Mouse (Mus musculus): ENCODE data around the gene Tigar. TPM values are rescaled to one million over a fixed set of nuclear protein-coding genes. Genes with fewer than 3 reads are reported as not detected.

The Tigar gene
- polyA plus RNA-seq, 1 experiment from 2014 or later = 0.53 TPM

DNA sequence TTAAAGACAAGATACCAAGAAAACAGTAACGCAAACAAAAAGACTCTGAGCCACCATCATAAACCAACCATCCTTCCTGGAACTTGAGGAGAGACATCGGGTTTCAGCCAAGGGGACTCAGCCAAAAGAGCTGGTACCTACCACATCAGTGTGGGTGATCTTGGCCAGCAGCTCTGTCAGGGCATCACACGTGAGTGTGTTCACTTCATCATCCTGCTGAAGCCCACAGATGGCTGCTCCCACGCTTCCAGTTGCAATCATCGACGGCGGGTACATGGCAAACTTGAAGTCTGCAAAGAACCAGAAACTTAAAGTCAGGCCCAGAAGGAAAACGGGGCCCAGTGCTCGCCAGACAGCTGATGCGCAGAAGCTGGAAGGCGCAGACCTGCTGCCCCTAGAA lies 29.6 kb upstream of the Tigar start:
- Histone ChIP-seq H3K9ac (no peak overlapping the region), H3K27me3 (no peaks in the 10 kb centered on the region), H3K4me3 (replicated peaks) (no peak overlapping the region), H3K9me3 (replicated peaks) (no peaks in the 10 kb centered on the region), H3K4me1 (replicated peaks) (peaks cover 17% of the 10 kb centered on the region), H3K27ac (replicated peaks) (no peak overlapping the region), H3K4me2 (no peak overlapping the region), H3K36me3 (replicated peaks) (no peaks in the 10 kb centered on the region)
- ATAC-seq (ENCODE audit: insufficient read depth) = no peak
- 74% methylated on average over 11 of the region's 11 CpGs for WGBS (ENCODE audit: insufficient replicate concordance)

DNA sequence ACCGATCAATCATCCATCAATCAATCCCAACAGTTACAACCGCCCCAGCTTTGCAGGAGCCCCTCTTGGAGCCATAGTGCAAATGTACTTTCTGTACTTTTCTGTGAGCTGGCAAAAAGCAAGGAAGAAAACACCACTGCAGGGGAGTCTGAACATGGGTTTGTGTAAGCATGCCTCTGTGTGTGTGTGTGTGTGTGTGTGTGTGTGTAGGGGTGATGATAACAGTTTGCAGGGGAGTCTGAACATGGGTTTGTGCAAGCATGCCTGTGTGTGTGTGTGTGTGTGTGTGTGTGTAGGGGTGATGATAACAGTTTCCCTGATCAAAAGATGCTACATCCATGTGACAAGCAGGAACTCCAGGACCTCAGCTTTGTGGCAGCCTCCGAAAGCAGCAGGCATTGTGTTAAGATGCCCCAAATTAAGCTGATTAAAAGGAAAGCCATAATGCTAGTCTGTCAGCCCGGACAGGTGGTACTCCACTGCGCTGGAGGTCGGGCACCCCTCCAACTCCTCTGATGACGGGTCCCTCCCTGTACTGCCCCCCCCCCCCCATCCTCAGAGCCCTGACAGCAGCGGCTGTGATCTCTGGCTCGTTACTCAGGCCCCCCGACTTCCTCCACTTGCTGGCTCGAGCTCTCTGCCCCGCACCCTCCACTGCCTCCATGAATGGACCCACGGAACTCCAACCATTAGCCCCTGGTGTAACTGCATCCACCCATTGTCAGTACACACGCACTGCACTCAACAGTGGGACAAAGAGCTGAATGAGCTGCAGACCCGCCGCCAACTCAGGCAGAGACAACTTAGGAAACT lies 24.3 kb upstream of the Tigar start:
- no peak for ATAC-seq (ENCODE audit: insufficient read depth)
- Histone ChIP-seq H3K9me3 (replicated peaks) (no peaks in the 10 kb centered on the region), H3K4me3 (replicated peaks) (no peak overlapping the region), H3K4me2 (no peak overlapping the region), H3K27me3 (no peaks in the 10 kb centered on the region), H3K9ac (no peak overlapping the region), H3K27ac (replicated peaks) (no peak overlapping the region), H3K4me1 (replicated peaks) (no peaks in the 10 kb centered on the region), H3K36me3 (replicated peaks) (no peaks in the 10 kb centered on the region)
- 79% methylated on average over 16 of the region's 16 CpGs for WGBS (ENCODE audit: insufficient replicate concordance)

DNA sequence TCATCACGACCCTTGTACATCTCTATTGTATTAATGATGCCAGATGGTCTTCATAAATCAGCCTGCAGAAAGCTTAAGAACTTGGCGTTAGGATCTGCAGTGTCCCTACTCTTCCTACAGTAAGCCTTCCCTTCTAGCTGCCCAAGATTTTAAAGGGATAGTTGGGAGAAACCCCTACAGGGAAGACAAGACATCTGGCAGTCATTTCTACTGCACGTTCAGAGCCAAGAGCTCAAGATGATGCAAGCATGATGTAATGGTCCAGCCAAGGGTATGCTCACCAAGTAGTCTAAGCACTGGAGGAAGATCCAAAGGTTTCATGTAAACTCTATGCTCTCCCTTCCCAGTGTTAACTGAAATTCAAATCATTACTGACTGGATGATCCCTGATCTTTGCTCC lies 23.4 kb upstream of the Tigar start:
- ATAC-seq (ENCODE audit: insufficient read depth) = no peak
- Histone ChIP-seq H3K4me3 (replicated peaks) (no peak overlapping the region), H3K27me3 (no peaks in the 10 kb centered on the region), H3K9ac (no peak overlapping the region), H3K4me2 (no peak overlapping the region), H3K27ac (replicated peaks) (no peak overlapping the region), H3K9me3 (replicated peaks) (no peaks in the 10 kb centered on the region), H3K4me1 (replicated peaks) (no peaks in the 10 kb centered on the region), H3K36me3 (replicated peaks) (0 out of 2 replicates have a peak, but pooled peaks cover 3% of the 10 kb centered on the region)
- WGBS (ENCODE audit: insufficient replicate concordance) = 63% methylated on average over 3 of the region's 3 CpGs

DNA sequence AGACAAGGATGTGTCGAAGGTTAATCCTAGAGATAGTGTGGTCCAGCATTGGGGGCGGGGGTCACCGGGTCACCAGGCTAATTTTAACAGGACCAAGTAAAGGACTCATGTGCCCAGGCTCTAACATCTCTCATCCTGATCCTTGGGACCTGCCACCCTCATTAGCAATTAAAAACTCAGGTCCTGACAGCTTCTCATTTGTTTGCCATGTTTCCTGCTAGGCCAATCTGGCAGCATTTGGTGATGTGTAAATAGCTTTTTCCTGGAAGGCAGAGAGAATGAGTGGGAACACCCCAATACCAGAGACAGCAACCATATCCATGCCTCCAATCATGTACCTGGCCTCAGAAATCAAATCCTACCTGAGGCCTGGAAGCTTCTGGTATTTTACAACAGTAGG lies 22.6 kb upstream of the Tigar start:
- Histone ChIP-seq H3K4me2 (no peak overlapping the region), H3K9ac (no peak overlapping the region), H3K36me3 (replicated peaks) (0 out of 2 replicates have a peak, but pooled peaks cover 6% of the 10 kb centered on the region), H3K9me3 (replicated peaks) (no peaks in the 10 kb centered on the region), H3K4me3 (replicated peaks) (no peak overlapping the region), H3K4me1 (replicated peaks) (no peaks in the 10 kb centered on the region), H3K27ac (replicated peaks) (no peak overlapping the region), H3K27me3 (no peaks in the 10 kb centered on the region)
- WGBS (ENCODE audit: insufficient replicate concordance) = 65% methylated on average over 3 of the region's 3 CpGs
- no peak for ATAC-seq (ENCODE audit: insufficient read depth)

DNA sequence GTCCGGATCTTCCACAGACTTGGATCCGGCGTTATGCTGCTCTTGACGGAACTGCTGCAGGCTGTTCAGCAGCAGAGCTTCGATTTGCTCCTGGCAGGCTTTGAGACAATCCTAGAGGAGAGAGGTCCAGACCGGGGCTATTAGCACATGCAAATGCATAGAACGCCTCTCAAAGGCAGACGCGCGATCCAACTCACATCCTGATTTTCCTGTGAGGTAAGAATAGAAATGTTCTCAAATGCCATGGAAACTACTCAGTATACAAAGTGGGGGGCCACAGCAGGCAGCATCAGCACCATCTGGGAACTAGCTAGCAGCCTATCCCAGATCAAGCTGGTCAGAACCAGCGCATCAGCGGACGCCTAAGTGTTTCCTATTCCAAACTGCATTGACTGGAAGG lies 21.0 kb upstream of the Tigar start:
- H3K9me3 ChIP-seq (replicated peaks) = no peaks in the 10 kb centered on the region
- H3K36me3 ChIP-seq (replicated peaks) = 0 out of 2 replicates have a peak, but pooled peaks cover 6% of the 10 kb centered on the region
- no peak overlapping the region for H3K4me3 ChIP-seq (replicated peaks)
- H3K27me3 ChIP-seq = no peaks in the 10 kb centered on the region
- no peak overlapping the region for H3K9ac ChIP-seq
- no peak for ATAC-seq (ENCODE audit: insufficient read depth)
- 83% methylated on average over 13 of the region's 13 CpGs for WGBS (ENCODE audit: insufficient replicate concordance)
- H3K4me2 ChIP-seq = no peak overlapping the region
- H3K27ac ChIP-seq (replicated peaks) = no peak overlapping the region
- no peaks in the 10 kb centered on the region for H3K4me1 ChIP-seq (replicated peaks)

DNA sequence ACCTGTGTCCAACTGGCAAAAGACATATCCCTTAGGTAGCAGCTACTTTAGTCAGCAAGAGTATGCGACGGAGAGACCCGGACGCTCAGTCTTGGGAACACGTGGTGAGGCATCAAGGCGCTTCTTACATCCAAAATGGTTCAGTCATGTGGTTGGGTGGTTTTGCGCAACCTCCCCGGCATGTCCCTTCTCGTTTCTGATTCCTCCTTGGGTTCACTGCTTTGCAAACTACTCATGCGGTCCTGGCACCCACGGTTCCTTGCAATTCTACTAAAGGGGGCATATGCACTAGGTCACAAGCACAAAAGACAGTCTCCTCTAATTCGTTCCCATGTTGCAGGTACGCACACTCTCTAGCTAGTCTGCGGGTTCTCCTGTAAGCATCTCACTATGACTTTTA lies 20.3 kb upstream of the Tigar start:
- no peak overlapping the region for H3K4me2 ChIP-seq
- 80% methylated on average over 14 of the region's 14 CpGs for WGBS (ENCODE audit: insufficient replicate concordance)
- H3K4me1 ChIP-seq (replicated peaks) = no peaks in the 10 kb centered on the region
- no peak for ATAC-seq (ENCODE audit: insufficient read depth)
- no peaks in the 10 kb centered on the region for H3K9me3 ChIP-seq (replicated peaks)
- no peak overlapping the region for H3K9ac ChIP-seq
- H3K27me3 ChIP-seq = no peaks in the 10 kb centered on the region
- 0 out of 2 replicates have a peak, but pooled peaks cover 6% of the 10 kb centered on the region for H3K36me3 ChIP-seq (replicated peaks)
- no peak overlapping the region for H3K27ac ChIP-seq (replicated peaks)
- H3K4me3 ChIP-seq (replicated peaks) = no peak overlapping the region

DNA sequence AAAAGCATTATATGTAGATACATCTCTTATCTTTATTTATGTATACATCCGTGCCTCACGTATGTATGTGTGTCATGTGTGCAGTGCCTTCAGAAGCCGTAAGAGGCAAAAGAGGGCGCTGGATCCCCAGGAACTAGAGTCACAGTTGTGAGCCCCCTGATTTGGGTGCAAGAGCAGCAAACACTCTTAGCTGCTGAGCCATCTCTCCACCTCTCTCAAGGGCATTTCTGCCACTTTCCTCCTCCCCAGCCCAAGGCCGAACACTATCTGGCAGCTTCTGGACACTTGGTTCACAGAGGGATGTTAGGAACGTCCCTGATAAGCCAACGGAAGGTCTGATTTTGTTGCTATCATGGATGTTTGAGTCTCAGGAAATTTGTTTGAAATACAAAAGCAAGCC lies 14.1 kb upstream of the Tigar start:
- no peaks in the 10 kb centered on the region for H3K4me1 ChIP-seq (replicated peaks)
- ATAC-seq (ENCODE audit: insufficient read depth) = no peak
- no peak overlapping the region for H3K27ac ChIP-seq (replicated peaks)
- WGBS (ENCODE audit: insufficient replicate concordance) = 73% methylated on average over 7 of the region's 7 CpGs
- H3K4me3 ChIP-seq (replicated peaks) = no peak overlapping the region
- no peak overlapping the region for H3K9ac ChIP-seq
- no peaks in the 10 kb centered on the region for H3K9me3 ChIP-seq (replicated peaks)
- H3K4me2 ChIP-seq = no peak overlapping the region
- no peaks in the 10 kb centered on the region for H3K27me3 ChIP-seq
- 0 out of 2 replicates have a peak, but pooled peaks cover 6% of the 10 kb centered on the region for H3K36me3 ChIP-seq (replicated peaks)

DNA sequence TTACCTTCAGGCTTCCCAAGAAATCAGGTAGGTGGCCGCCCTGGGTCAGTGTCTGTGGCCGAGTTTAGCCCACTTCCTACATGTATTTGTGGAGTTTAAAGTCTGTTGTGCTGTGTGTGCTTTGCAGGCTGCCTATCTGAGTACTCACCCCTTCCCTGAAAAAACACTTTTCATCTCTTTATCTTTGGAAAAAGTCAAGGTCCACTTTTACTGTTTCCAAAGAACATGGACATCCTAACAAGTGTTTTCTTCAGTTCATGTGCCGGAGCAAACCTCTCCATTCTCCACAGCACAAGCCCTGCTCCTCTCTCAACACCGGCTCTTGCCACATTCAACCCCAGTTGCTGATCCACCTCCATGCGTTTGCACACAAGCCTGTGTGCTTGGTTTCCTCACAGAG lies 13.6 kb upstream of the Tigar start:
- H3K9me3 ChIP-seq (replicated peaks) = no peaks in the 10 kb centered on the region
- H3K27ac ChIP-seq (replicated peaks) = no peak overlapping the region
- H3K4me3 ChIP-seq (replicated peaks) = no peak overlapping the region
- H3K9ac ChIP-seq = no peak overlapping the region
- no peaks in the 10 kb centered on the region for H3K27me3 ChIP-seq
- 0 out of 2 replicates have a peak, but pooled peaks cover 6% of the 10 kb centered on the region for H3K36me3 ChIP-seq (replicated peaks)
- 52% methylated on average over 5 of the region's 5 CpGs for WGBS (ENCODE audit: insufficient replicate concordance)
- no peak for ATAC-seq (ENCODE audit: insufficient read depth)
- H3K4me2 ChIP-seq = no peak overlapping the region
- no peaks in the 10 kb centered on the region for H3K4me1 ChIP-seq (replicated peaks)

DNA sequence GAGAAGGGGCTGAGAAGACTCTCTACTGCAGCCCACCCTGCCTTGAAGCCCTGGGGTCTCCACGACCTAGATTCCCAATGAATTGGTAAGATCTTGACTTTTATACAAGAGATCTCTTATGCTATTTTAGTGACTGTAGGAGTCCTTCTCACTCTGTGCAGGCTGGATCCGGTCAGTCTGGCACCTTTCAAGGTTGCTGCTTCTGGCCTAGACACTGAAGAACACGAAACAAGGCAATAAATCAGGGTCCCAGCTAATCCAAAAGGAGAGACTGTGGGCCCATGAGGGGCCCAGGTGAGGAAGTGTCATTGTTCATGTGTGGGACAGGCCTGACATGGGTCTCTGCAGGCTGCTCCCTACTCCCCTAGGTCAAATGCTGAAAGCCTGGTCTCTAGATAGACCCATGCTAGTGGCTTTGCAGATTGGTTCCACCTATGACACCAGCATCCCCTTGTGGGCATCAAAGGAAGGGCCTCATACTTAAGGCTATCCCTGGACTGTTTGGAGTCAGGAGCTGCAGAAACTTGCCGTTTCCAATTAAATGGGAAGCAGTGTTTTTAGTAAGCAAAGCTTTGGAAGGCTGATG lies 13.0 kb upstream of the Tigar start:
- 46% methylated on average over 4 of the region's 4 CpGs for WGBS (ENCODE audit: insufficient replicate concordance)
- H3K4me3 ChIP-seq (replicated peaks) = no peak overlapping the region
- H3K36me3 ChIP-seq (replicated peaks) = no peaks in the 10 kb centered on the region
- no peaks in the 10 kb centered on the region for H3K9me3 ChIP-seq (replicated peaks)
- H3K4me2 ChIP-seq = no peak overlapping the region
- H3K4me1 ChIP-seq (replicated peaks) = no peaks in the 10 kb centered on the region
- H3K27me3 ChIP-seq = no peaks in the 10 kb centered on the region
- no peak overlapping the region for H3K9ac ChIP-seq
- H3K27ac ChIP-seq (replicated peaks) = no peak overlapping the region
- no peak for ATAC-seq (ENCODE audit: insufficient read depth)

DNA sequence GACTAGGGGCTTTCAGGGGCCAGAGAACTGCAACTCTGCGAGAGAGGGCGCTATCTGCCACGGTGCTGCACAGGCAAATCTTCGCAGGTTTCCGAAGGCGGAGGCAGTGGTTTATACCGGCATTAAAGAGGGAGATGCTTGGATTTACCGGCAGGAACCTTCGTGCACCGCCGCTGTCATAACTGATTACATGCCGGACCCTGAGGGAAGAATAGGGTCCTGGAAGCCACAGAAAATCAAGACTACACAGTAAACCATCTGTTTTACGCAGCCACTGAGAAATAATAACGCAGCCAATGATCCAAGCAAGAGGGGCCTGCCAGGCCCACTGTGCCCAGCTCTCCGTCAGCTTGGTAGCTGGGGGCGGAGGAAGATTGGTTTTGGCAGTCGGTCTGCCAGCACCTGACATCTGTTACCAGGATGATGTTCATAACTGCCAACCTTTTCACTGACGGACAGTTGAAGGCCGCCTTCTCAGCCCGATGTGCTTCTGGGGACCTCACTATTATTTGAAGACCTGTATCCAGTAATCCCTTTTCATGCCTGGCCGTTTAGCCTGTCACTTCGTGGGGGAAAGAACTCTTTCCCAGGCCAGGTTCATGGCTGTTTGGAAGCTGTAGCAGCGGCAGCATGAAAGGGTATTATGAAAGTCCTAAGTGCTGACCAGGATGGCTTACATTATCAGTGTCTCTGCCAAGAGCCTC lies 5.5 kb upstream of the Tigar start:
- Histone ChIP-seq H3K27ac (replicated peaks) (no peak overlapping the region), H3K27me3 (peaks cover 28% of the 10 kb centered on the region), H3K4me3 (replicated peaks) (no peak overlapping the region), H3K4me1 (replicated peaks) (no peaks in the 10 kb centered on the region), H3K4me2 (no peak overlapping the region), H3K9ac (no peak overlapping the region), H3K9me3 (replicated peaks) (no peaks in the 10 kb centered on the region), H3K36me3 (replicated peaks) (no peaks in the 10 kb centered on the region)
- WGBS (ENCODE audit: insufficient replicate concordance) = 64% methylated on average over 23 of the region's 23 CpGs
- no peak for ATAC-seq (ENCODE audit: insufficient read depth)

DNA sequence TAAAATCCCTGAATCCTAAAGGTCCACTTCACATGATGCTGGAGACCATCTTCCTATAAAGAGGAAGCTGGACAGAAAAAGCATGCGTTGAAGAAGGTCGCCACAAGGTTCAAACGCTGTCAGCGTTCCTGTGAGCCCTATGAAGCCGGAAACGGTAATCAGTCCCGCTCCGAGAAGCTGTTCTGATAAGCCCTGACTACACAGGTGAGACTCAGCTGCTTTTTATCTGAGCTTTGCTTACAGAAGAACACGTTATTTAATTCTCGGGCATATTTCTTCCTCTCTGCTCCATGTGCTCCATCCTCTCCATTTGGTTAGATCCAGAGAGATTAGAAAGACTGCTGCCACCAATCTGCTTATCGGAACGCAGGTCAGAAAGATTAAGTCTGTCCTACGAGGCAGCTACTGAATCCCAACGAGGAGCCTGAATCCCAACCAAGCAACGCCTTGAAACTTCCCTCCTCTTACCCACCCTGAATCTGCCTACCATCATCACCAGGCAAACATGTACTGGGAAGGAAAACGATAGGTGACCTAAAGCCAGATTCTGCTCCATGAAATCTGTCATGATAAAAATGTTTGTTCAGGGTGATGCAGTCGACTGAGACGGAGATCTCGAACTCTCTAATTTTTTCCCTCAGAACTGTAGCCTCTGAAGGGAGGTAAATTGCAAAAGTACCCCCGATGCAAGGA lies 843 bp downstream of the Tigar start:
- no peak for ATAC-seq (ENCODE audit: insufficient read depth)
- Histone ChIP-seq H3K9me3 (replicated peaks) (no peaks in the 10 kb centered on the region), H3K4me3 (replicated peaks) (peak overlapping the region; percentile 56), H3K27ac (replicated peaks) (no peak overlapping the region), H3K4me1 (replicated peaks) (peaks cover 3% of the 10 kb centered on the region; the same call in 1 of the 2 replicates), H3K9ac (no peak overlapping the region), H3K36me3 (replicated peaks) (no peaks in the 10 kb centered on the region), H3K4me2 (peak overlapping the region; percentile 66), H3K27me3 (peaks cover 37% of the 10 kb centered on the region)
- WGBS (ENCODE audit: insufficient replicate concordance) = 20% methylated on average over 20 of the region's 20 CpGs

All from liver, embryonic 15.5 days (tissue).